Comparison of ENCODE assay signal across 8 mouse cellular contexts in genomic region chr15:32568181-32568857, GRCm38 (mm10).
DNase-seq lines count a peak whose midpoint lies in the region; ATAC-seq and TF ChIP-seq lines count a peak whose summit lies in the region.

No protein-coding gene starts in this region.

- H3K27ac ChIP-seq in heart, adult 2 months: no peak overlapping the region
- H3K27ac ChIP-seq in heart, embryonic 11.5 days (ENCODE audit: low read depth, low read length): no peak overlapping the region
- H3K27ac ChIP-seq in liver, postnatal 0 days (ENCODE audit: low read depth): no peak overlapping the region
- no peak overlapping the region for H3K27ac ChIP-seq in liver, embryonic 12.5 days
- no peak overlapping the region for H3K27ac ChIP-seq in intestine, embryonic 15.5 days

- DNase-seq in heart, adult 2 months: no peak
- no peak for DNase-seq in liver, postnatal 0 days
- DNase-seq in cerebellum, postnatal 25 days: peak; percentile 45 to 71
- DNase-seq in telencephalon, adult 2 months (ENCODE audit: low read depth, low spot score): peak; percentile 13
- no peak for DNase-seq in gastrocnemius, postnatal 10 days

- intact Hi-C loops in heart, adult 2 months (cut with DNase I): loop anchor here (2.0 to 5.0 kb wide), 3 partner anchors 131 to 556 kb away; no protein-coding TSS in a partner anchor

- no peaks in the 10 kb centered on the region for H3K27me3 ChIP-seq in heart, adult 2 months (ENCODE audit: control insufficient read depth, insufficient read depth, low read length)
- no peaks in the 10 kb centered on the region for H3K27me3 ChIP-seq in heart, embryonic 11.5 days (ENCODE audit: control insufficient read depth, insufficient read depth, low read length)
- H3K27me3 ChIP-seq in liver, postnatal 0 days (ENCODE audit: insufficient read depth, low read length): no peaks in the 10 kb centered on the region
- no peaks in the 10 kb centered on the region for H3K27me3 ChIP-seq in liver, embryonic 12.5 days (replicated peaks)
- H3K27me3 ChIP-seq in intestine, embryonic 15.5 days (replicated peaks): no peaks in the 10 kb centered on the region

- ATAC-seq in heart, embryonic 11.5 days (replicated peaks; ENCODE audit: insufficient number of reproducible peaks, low FRiP score, low TSS enrichment): no peak
- no peak for ATAC-seq in liver, postnatal 0 days
- no peak for ATAC-seq in liver, embryonic 12.5 days
- ATAC-seq in intestine, embryonic 15.5 days: no peak

- H3K9me3 ChIP-seq in heart, embryonic 11.5 days (replicated peaks; ENCODE audit: control insufficient read depth, low read length): no peaks in the 10 kb centered on the region
- H3K9me3 ChIP-seq in liver, postnatal 0 days (ENCODE audit: low read length): no peaks in the 10 kb centered on the region
- no peaks in the 10 kb centered on the region for H3K9me3 ChIP-seq in liver, embryonic 12.5 days (replicated peaks)
- no peaks in the 10 kb centered on the region for H3K9me3 ChIP-seq in intestine, embryonic 15.5 days

- no peak for TF ChIP-seq POLR2A in heart, adult 2 months (IDR thresholded peaks at IDR 0.05; ENCODE audit: insufficient read depth, low read depth, low read length)

- no peaks in the 10 kb centered on the region for H3K36me3 ChIP-seq in heart, adult 2 months (ENCODE audit: control insufficient read depth, insufficient read depth, low read length)
- no peaks in the 10 kb centered on the region for H3K36me3 ChIP-seq in heart, embryonic 11.5 days (ENCODE audit: control insufficient read depth, insufficient read depth, low read length)
- H3K36me3 ChIP-seq in liver, postnatal 0 days (replicated peaks; ENCODE audit: insufficient read depth, low read length): no peaks in the 10 kb centered on the region
- no peaks in the 10 kb centered on the region for H3K36me3 ChIP-seq in liver, embryonic 12.5 days
- no peaks in the 10 kb centered on the region for H3K36me3 ChIP-seq in intestine, embryonic 15.5 days

- TF ChIP-seq EP300 in heart, adult 2 months (IDR thresholded peaks at IDR 0.05; ENCODE audit: insufficient read depth, low read depth, low read length): no peak
- TF ChIP-seq EP300 in liver, postnatal 0 days (IDR thresholded peaks at IDR 0.05; ENCODE audit: low read depth): no peak

- H3K4me2 ChIP-seq in heart, embryonic 11.5 days: no peak overlapping the region
- H3K4me2 ChIP-seq in liver, postnatal 0 days (ENCODE audit: low read depth, low read length): no peak overlapping the region
- no peak overlapping the region for H3K4me2 ChIP-seq in liver, embryonic 12.5 days
- H3K4me2 ChIP-seq in intestine, embryonic 15.5 days (replicated peaks): no peak overlapping the region

- H3K4me1 ChIP-seq in heart, adult 2 months (ENCODE audit: control insufficient read depth, insufficient read depth, low read length): no peaks in the 10 kb centered on the region
- no peaks in the 10 kb centered on the region for H3K4me1 ChIP-seq in heart, embryonic 11.5 days (ENCODE audit: control insufficient read depth, insufficient read depth, low read length)
- no peaks in the 10 kb centered on the region for H3K4me1 ChIP-seq in liver, postnatal 0 days (ENCODE audit: insufficient read depth)
- H3K4me1 ChIP-seq in liver, embryonic 12.5 days: no peaks in the 10 kb centered on the region
- H3K4me1 ChIP-seq in intestine, embryonic 15.5 days (replicated peaks): no peaks in the 10 kb centered on the region

- no peak overlapping the region for H3K4me3 ChIP-seq in heart, adult 2 months
- no peak overlapping the region for H3K4me3 ChIP-seq in heart, embryonic 11.5 days (ENCODE audit: low read depth, low read length)
- no peak overlapping the region for H3K4me3 ChIP-seq in liver, postnatal 0 days (ENCODE audit: low read depth, low read length)
- H3K4me3 ChIP-seq in liver, embryonic 12.5 days: no peak overlapping the region
- no peak overlapping the region for H3K4me3 ChIP-seq in intestine, embryonic 15.5 days (replicated peaks)

- peak; percentile 76 for TF ChIP-seq CTCF in heart, adult 2 months (IDR thresholded peaks at IDR 0.05)
- peak; percentile 31 for TF ChIP-seq CTCF in liver, postnatal 0 days (IDR thresholded peaks at IDR 0.05; ENCODE audit: low read depth)

- H3K9ac ChIP-seq in heart, adult 2 months (ENCODE audit: low read depth, low read length): no peak overlapping the region
- H3K9ac ChIP-seq in heart, embryonic 11.5 days (ENCODE audit: low read depth, low read length): no peak overlapping the region
- H3K9ac ChIP-seq in liver, postnatal 0 days (replicated peaks): no peak overlapping the region
- H3K9ac ChIP-seq in liver, embryonic 12.5 days: no peak overlapping the region
- no peak overlapping the region for H3K9ac ChIP-seq in intestine, embryonic 15.5 days

- 96% methylated on average over 3 of the region's 3 CpGs for WGBS in heart, adult 2 months
- 81% methylated on average over 3 of the region's 3 CpGs for WGBS in heart, embryonic 11.5 days (ENCODE audit: insufficient replicate concordance)
- WGBS in liver, postnatal 0 days (ENCODE audit: insufficient replicate concordance): 87% methylated on average over 3 of the region's 3 CpGs
- WGBS in liver, embryonic 12.5 days (ENCODE audit: insufficient replicate concordance): 66% methylated on average over 3 of the region's 3 CpGs
- WGBS in intestine, embryonic 15.5 days: 93% methylated on average over 3 of the region's 3 CpGs

- H3K79me2 ChIP-seq in heart, adult 2 months (replicated peaks; ENCODE audit: control insufficient read depth, insufficient read depth, low read length): no peaks in the 10 kb centered on the region

Comparison
In these comparisons a context has a peak if more than half of its experiments do, and no peak if none do; other contexts are left out.
1. DNase-seq: peak in cerebellum, postnatal 25 days (2 of 2) and telencephalon, adult 2 months (single experiment); none in heart, adult 2 months (0 of 2), liver, postnatal 0 days (single experiment) and gastrocnemius, postnatal 10 days (single experiment).